Mouse (Mus musculus): ENCODE data around the gene Gm21985. TPM values are rescaled to one million over a fixed set of nuclear protein-coding genes. Genes with fewer than 3 reads are reported as not detected.
A peak's percentile ranks its signal among the peaks of the same experiment; 100 is the strongest.

Gm21985 gene
- polyA plus RNA-seq, 1 experiment from 2014 or later: not detected

- H3K9me3 ChIP-seq (replicated peaks; ENCODE audit: control insufficient read depth, low read length): no peaks in the 10 kb centered on the region
- WGBS: 1% methylated on average over 23 of the region's 28 CpGs
- H3K36me3 ChIP-seq (ENCODE audit: control insufficient read depth, insufficient read depth): no peaks in the 10 kb centered on the region
- H3K4me3 ChIP-seq (ENCODE audit: low read length): peak overlapping the region; percentile 85
- H3K27me3 ChIP-seq (ENCODE audit: control insufficient read depth, insufficient read depth, low read length): no peaks in the 10 kb centered on the region
- peak overlapping the region; percentile 84; the same call in 1 of the 2 replicates for H3K27ac ChIP-seq (ENCODE audit: low read length)
- peak overlapping the region; percentile 85 for H3K9ac ChIP-seq (ENCODE audit: low read length)
- H3K4me1 ChIP-seq (ENCODE audit: control insufficient read depth, insufficient read depth, low read length): peaks cover 15% of the 10 kb centered on the region
- ATAC-seq (replicated peaks; ENCODE audit: extremely low read depth, insufficient read depth, low FRiP score): peak; percentile 34; the same call in 1 of the 2 replicates
- H3K4me2 ChIP-seq (ENCODE audit: low read depth, low read length): peak overlapping the region; percentile 99
These were observed 26.0 kb upstream of the Gm21985 start for GRCm38 (mm10) chr2:112239935-112240721.

GRCm38 (mm10) chr2:112241787-112242186 is 24.3 kb upstream of the Gm21985 start:
- peaks cover 15% of the 10 kb centered on the region for H3K4me1 ChIP-seq (ENCODE audit: control insufficient read depth, insufficient read depth, low read length)
- no peak overlapping the region for H3K27ac ChIP-seq (ENCODE audit: low read length)
- no peak for ATAC-seq (replicated peaks; ENCODE audit: extremely low read depth, insufficient read depth, low FRiP score)
- 0 out of 2 replicates have a peak, but pooled peaks cover 3% of the 10 kb centered on the region for H3K36me3 ChIP-seq (ENCODE audit: control insufficient read depth, insufficient read depth)
- 75% methylated on average over 14 of the region's 14 CpGs for WGBS
- no peak overlapping the region for H3K4me2 ChIP-seq (ENCODE audit: low read depth, low read length)
- H3K9ac ChIP-seq (ENCODE audit: low read length): no peak overlapping the region
- H3K9me3 ChIP-seq (replicated peaks; ENCODE audit: control insufficient read depth, low read length): no peaks in the 10 kb centered on the region
- no peaks in the 10 kb centered on the region for H3K27me3 ChIP-seq (ENCODE audit: control insufficient read depth, insufficient read depth, low read length)
- no peak overlapping the region for H3K4me3 ChIP-seq (ENCODE audit: low read length)

GRCm38 (mm10) chr2:112245307-112245706 is 20.8 kb upstream of the Gm21985 start:
- H3K4me1 ChIP-seq (ENCODE audit: control insufficient read depth, insufficient read depth, low read length): peaks cover 7% of the 10 kb centered on the region
- 0 out of 2 replicates have a peak, but pooled peaks cover 3% of the 10 kb centered on the region for H3K36me3 ChIP-seq (ENCODE audit: control insufficient read depth, insufficient read depth)
- H3K4me2 ChIP-seq (ENCODE audit: low read depth, low read length): no peak overlapping the region
- 81% methylated on average over 5 of the region's 5 CpGs for WGBS
- no peak overlapping the region for H3K9ac ChIP-seq (ENCODE audit: low read length)
- H3K27ac ChIP-seq (ENCODE audit: low read length): no peak overlapping the region
- no peak overlapping the region for H3K4me3 ChIP-seq (ENCODE audit: low read length)
- no peaks in the 10 kb centered on the region for H3K9me3 ChIP-seq (replicated peaks; ENCODE audit: control insufficient read depth, low read length)
- no peak for ATAC-seq (replicated peaks; ENCODE audit: extremely low read depth, insufficient read depth, low FRiP score)
- H3K27me3 ChIP-seq (ENCODE audit: control insufficient read depth, insufficient read depth, low read length): no peaks in the 10 kb centered on the region

GRCm38 (mm10) chr2:112246193-112246592 is 19.9 kb upstream of the Gm21985 start:
- no peaks in the 10 kb centered on the region for H3K27me3 ChIP-seq (ENCODE audit: control insufficient read depth, insufficient read depth, low read length)
- ATAC-seq (replicated peaks; ENCODE audit: extremely low read depth, insufficient read depth, low FRiP score): no peak
- 93% methylated on average over 6 of the region's 6 CpGs for WGBS

GRCm38 (mm10) chr2:112247323-112247722 is 18.8 kb upstream of the Gm21985 start:
- H3K4me2 ChIP-seq (ENCODE audit: low read depth, low read length): no peak overlapping the region
- H3K36me3 ChIP-seq (ENCODE audit: control insufficient read depth, insufficient read depth): 0 out of 2 replicates have a peak, but pooled peaks cover 3% of the 10 kb centered on the region
- ATAC-seq (replicated peaks; ENCODE audit: extremely low read depth, insufficient read depth, low FRiP score): no peak
- H3K27me3 ChIP-seq (ENCODE audit: control insufficient read depth, insufficient read depth, low read length): no peaks in the 10 kb centered on the region
- WGBS: 80% methylated on average over 10 of the region's 10 CpGs
- H3K4me1 ChIP-seq (ENCODE audit: control insufficient read depth, insufficient read depth, low read length): no peaks in the 10 kb centered on the region
- no peak overlapping the region for H3K4me3 ChIP-seq (ENCODE audit: low read length)
- H3K27ac ChIP-seq (ENCODE audit: low read length): no peak overlapping the region
- H3K9me3 ChIP-seq (replicated peaks; ENCODE audit: control insufficient read depth, low read length): no peaks in the 10 kb centered on the region
- no peak overlapping the region for H3K9ac ChIP-seq (ENCODE audit: low read length)

More at GRCm38 (mm10) chr2:112246193-112246592, 19.9 kb upstream of the Gm21985 start:
- H3K27ac ChIP-seq (ENCODE audit: low read length): no peak overlapping the region
- H3K36me3 ChIP-seq (ENCODE audit: control insufficient read depth, insufficient read depth): 0 out of 2 replicates have a peak, but pooled peaks cover 3% of the 10 kb centered on the region
- H3K9me3 ChIP-seq (replicated peaks; ENCODE audit: control insufficient read depth, low read length): no peaks in the 10 kb centered on the region
- no peak overlapping the region for H3K4me2 ChIP-seq (ENCODE audit: low read depth, low read length)
- no peak overlapping the region for H3K9ac ChIP-seq (ENCODE audit: low read length)
- H3K4me3 ChIP-seq (ENCODE audit: low read length): no peak overlapping the region
- no peaks in the 10 kb centered on the region for H3K4me1 ChIP-seq (ENCODE audit: control insufficient read depth, insufficient read depth, low read length)

GRCm38 (mm10) chr2:112249780-112250453 is 16.2 kb upstream of the Gm21985 start:
- no peaks in the 10 kb centered on the region for H3K27me3 ChIP-seq (ENCODE audit: control insufficient read depth, insufficient read depth, low read length)
- no peaks in the 10 kb centered on the region for H3K9me3 ChIP-seq (replicated peaks; ENCODE audit: control insufficient read depth, low read length)
- H3K4me2 ChIP-seq (ENCODE audit: low read depth, low read length): no peak overlapping the region
- no peak overlapping the region for H3K27ac ChIP-seq (ENCODE audit: low read length)
- 79% methylated on average over 10 of the region's 10 CpGs for WGBS
- H3K4me1 ChIP-seq (ENCODE audit: control insufficient read depth, insufficient read depth, low read length): no peaks in the 10 kb centered on the region
- H3K36me3 ChIP-seq (ENCODE audit: control insufficient read depth, insufficient read depth): 0 out of 2 replicates have a peak, but pooled peaks cover 3% of the 10 kb centered on the region
- H3K4me3 ChIP-seq (ENCODE audit: low read length): no peak overlapping the region
- no peak overlapping the region for H3K9ac ChIP-seq (ENCODE audit: low read length)
- ATAC-seq (replicated peaks; ENCODE audit: extremely low read depth, insufficient read depth, low FRiP score): no peak

GRCm38 (mm10) chr2:112254675-112255515 is 11.2 kb upstream of the Gm21985 start:
- Histone ChIP-seq H3K9me3 (replicated peaks; ENCODE audit: control insufficient read depth, low read length) (no peaks in the 10 kb centered on the region), H3K27me3 (ENCODE audit: control insufficient read depth, insufficient read depth, low read length) (no peaks in the 10 kb centered on the region), H3K4me3 (ENCODE audit: low read length) (no peak overlapping the region), H3K4me2 (ENCODE audit: low read depth, low read length) (no peak overlapping the region), H3K9ac (ENCODE audit: low read length) (no peak overlapping the region), H3K36me3 (ENCODE audit: control insufficient read depth, insufficient read depth) (no peaks in the 10 kb centered on the region), H3K4me1 (ENCODE audit: control insufficient read depth, insufficient read depth, low read length) (no peaks in the 10 kb centered on the region), H3K27ac (ENCODE audit: low read length) (no peak overlapping the region)
- 63% methylated on average over 7 of the region's 7 CpGs for WGBS
- no peak for ATAC-seq (replicated peaks; ENCODE audit: extremely low read depth, insufficient read depth, low FRiP score)

GRCm38 (mm10) chr2:112259241-112259962 is 6.7 kb upstream of the Gm21985 start, which contains the start of gene Nutm1:
Gene Nutm1 (minus strand): TSS chr2:112259291.
- no peaks in the 10 kb centered on the region for H3K27me3 ChIP-seq (ENCODE audit: control insufficient read depth, insufficient read depth, low read length)
- no peak within 1 kb of the TSS for H3K9ac ChIP-seq (ENCODE audit: low read length)
- WGBS: 69% methylated on average over 10 of the region's 10 CpGs
- no peak within 1 kb of the TSS for H3K4me3 ChIP-seq (ENCODE audit: low read length)
- ATAC-seq (replicated peaks; ENCODE audit: extremely low read depth, insufficient read depth, low FRiP score): no peak
- H3K27ac ChIP-seq (ENCODE audit: low read length): no peak within 1 kb of the TSS
- no peak within 1 kb of the TSS for H3K4me2 ChIP-seq (ENCODE audit: low read depth, low read length)
- H3K36me3 ChIP-seq (ENCODE audit: control insufficient read depth, insufficient read depth): no peaks in the 10 kb centered on the region
- peaks cover 9% of the 10 kb centered on the region for H3K4me1 ChIP-seq (ENCODE audit: control insufficient read depth, insufficient read depth, low read length)
- no peaks in the 10 kb centered on the region for H3K9me3 ChIP-seq (replicated peaks; ENCODE audit: control insufficient read depth, low read length)
